19 mouse cellular contexts compared by ENCODE assay signal in the genomic region with DNA sequence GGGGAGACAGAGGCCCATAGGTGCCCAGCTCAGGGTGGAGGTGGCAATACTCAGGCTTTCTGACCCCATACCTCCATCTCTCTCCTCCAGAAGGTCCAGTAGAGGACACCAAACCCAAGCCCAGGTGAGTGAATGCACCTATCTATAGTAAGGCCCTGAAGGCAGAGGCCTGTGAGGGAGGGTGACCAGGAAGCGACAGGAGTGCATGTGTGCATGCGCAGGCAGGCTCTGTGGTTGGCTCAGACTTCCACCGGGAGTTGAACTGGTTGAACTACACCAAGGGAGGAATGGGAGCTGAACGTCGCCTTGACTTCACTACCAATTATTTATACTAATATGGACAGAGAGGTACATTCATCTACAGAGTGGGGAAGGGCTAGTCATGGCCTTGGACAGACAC. TPM values are rescaled to one million over a fixed set of nuclear protein-coding genes. Genes with fewer than 3 reads are reported as not detected.
DNase-seq lines count a peak whose midpoint lies in the region; ATAC-seq and TF ChIP-seq lines count a peak whose summit lies in the region.
"Had no signal": no experiment of that assay in that cellular context is flagged by ENCODE, and none has a peak within 500 bp of the region (broad histone marks: within the 10 kb centered on the region; RNA-seq: fewer than 3 reads in every experiment).

No protein-coding gene starts in this region.

- 78% methylated on average over 5 of the region's 5 CpGs for whole genome bisulfite sequencing in heart, embryonic 12.5 days
- 74% methylated on average over 5 of the region's 5 CpGs for WGBS in heart, embryonic 16.5 days
- 60% methylated on average over 5 of the region's 5 CpGs for WGBS in stomach, postnatal 0 days

- no peak overlapping the region for H3K9ac ChIP-seq in heart, embryonic 12.5 days
- no peak overlapping the region; the same call in 1 of the 2 replicates for H3K9ac ChIP-seq in heart, embryonic 16.5 days (ENCODE audit: low read length)
- no peak overlapping the region for H3K9ac ChIP-seq in stomach, postnatal 0 days (ENCODE audit: low read length)
- H3K9ac ChIP-seq: embryonic facial prominence, embryonic 15.5 days; hindbrain, embryonic 14.5 days had no signal

- H3K4me2 ChIP-seq in heart, embryonic 12.5 days, result no peak overlapping the region
- 0 out of 2 replicates have a peak overlapping the region, but pooled peaks have one; percentile 8 for H3K4me2 ChIP-seq in heart, embryonic 16.5 days (ENCODE audit: low read depth, low read length)
- H3K4me2 ChIP-seq in stomach, postnatal 0 days (replicated peaks; ENCODE audit: low read depth), result no peak overlapping the region
- H3K4me2 ChIP-seq: embryonic facial prominence, embryonic 15.5 days; hindbrain, embryonic 14.5 days had no signal

- ATAC-seq in heart, embryonic 12.5 days (ENCODE audit: insufficient number of reproducible peaks, low FRiP score), result no peak
- ATAC-seq in megakaryocyte, adult 5-6 weeks (ENCODE audit: poor library complexity, severe bottlenecking), result no peak
- no peak for ATAC-seq in heart, embryonic 16.5 days (replicated peaks; ENCODE audit: extremely low read depth, insufficient read depth, low FRiP score)
- ATAC-seq in stomach, postnatal 0 days (ENCODE audit: low FRiP score, low TSS enrichment), result 0 out of 2 replicates have a peak, but pooled peaks have one; percentile 1
- ATAC-seq: CD4-positive, CD25-positive, alpha-beta regulatory T cell, adult 4 months; forebrain, embryonic 14.5 days had no signal

- DNase-seq in heart, adult 8-10 months (ENCODE audit: low spot score), result no peak
- no peak for DNase-seq in stomach, postnatal 0 days (ENCODE audit: low spot score)
- DNase-seq in kidney, postnatal 10 days, result no peak
- DNase-seq: cerebellum, adult 11 months; gastrocnemius, postnatal 36 days had no signal

- no peaks in the 10 kb centered on the region for H3K9me3 ChIP-seq in heart, embryonic 12.5 days (replicated peaks)
- no peaks in the 10 kb centered on the region for H3K9me3 ChIP-seq in megakaryocyte, embryonic 14.5 days
- no peaks in the 10 kb centered on the region for H3K9me3 ChIP-seq in heart, embryonic 16.5 days (replicated peaks; ENCODE audit: control insufficient read depth, low read length)
- no peaks in the 10 kb centered on the region for H3K9me3 ChIP-seq in stomach, postnatal 0 days (ENCODE audit: control insufficient read depth, low read length)
- H3K9me3 ChIP-seq: embryonic facial prominence, embryonic 15.5 days; forebrain, embryonic 10.5 days; G1E; hindbrain, embryonic 10.5 days had no signal

- H3K4me3 ChIP-seq in heart, embryonic 12.5 days, result no peak overlapping the region
- peak overlapping the region; percentile 29 for H3K4me3 ChIP-seq in megakaryocyte, embryonic 14.5 days (replicated peaks)
- H3K4me3 ChIP-seq in heart, embryonic 16.5 days (ENCODE audit: low read length), result no peak overlapping the region
- no peak overlapping the region for H3K4me3 ChIP-seq in stomach, postnatal 0 days (ENCODE audit: low read depth, low read length)
- H3K4me3 ChIP-seq: embryonic facial prominence, embryonic 15.5 days; erythroblast, embryonic 14.5 days; forebrain, embryonic 10.5 days; hindbrain, embryonic 10.5 days had no signal

- peak overlapping the region; percentile 27; the same call in 1 of the 2 replicates for H3K27ac ChIP-seq in heart, embryonic 12.5 days (ENCODE audit: poor library complexity, severe bottlenecking)
- H3K27ac ChIP-seq in heart, embryonic 16.5 days (ENCODE audit: low read length), result peak overlapping the region; percentile 55; the same call in 1 of the 2 replicates
- H3K27ac ChIP-seq in stomach, postnatal 0 days (replicated peaks), result no peak overlapping the region
- H3K27ac ChIP-seq: embryonic facial prominence, embryonic 15.5 days; forebrain, embryonic 10.5 days; hindbrain, embryonic 10.5 days; hindbrain, embryonic 14.5 days had no signal

- H3K27me3 ChIP-seq in heart, embryonic 12.5 days (replicated peaks), result no peaks in the 10 kb centered on the region
- H3K27me3 ChIP-seq in megakaryocyte, embryonic 14.5 days (replicated peaks), result peaks cover 60% of the 10 kb centered on the region
- no peaks in the 10 kb centered on the region for H3K27me3 ChIP-seq in heart, embryonic 16.5 days (ENCODE audit: control insufficient read depth, insufficient read depth, low read length)
- H3K27me3 ChIP-seq in stomach, postnatal 0 days (ENCODE audit: control insufficient read depth, insufficient read depth, low read length), result no peaks in the 10 kb centered on the region
- H3K27me3 ChIP-seq: embryonic facial prominence, embryonic 15.5 days had no signal

- no peak for TF ChIP-seq CTCF in stomach, postnatal 0 days (IDR thresholded peaks at IDR 0.05; ENCODE audit: low read depth)

- H3K36me3 ChIP-seq in heart, embryonic 12.5 days, result peaks cover 96% of the 10 kb centered on the region
- no peaks in the 10 kb centered on the region for H3K36me3 ChIP-seq in megakaryocyte, embryonic 14.5 days (replicated peaks; ENCODE audit: low read length)
- peaks cover 49% of the 10 kb centered on the region for H3K36me3 ChIP-seq in heart, embryonic 16.5 days (ENCODE audit: control insufficient read depth, insufficient read depth)
- H3K36me3 ChIP-seq in stomach, postnatal 0 days (ENCODE audit: control insufficient read depth, insufficient read depth, low read length), result no peaks in the 10 kb centered on the region
- H3K36me3 ChIP-seq: embryonic facial prominence, embryonic 15.5 days; forebrain, embryonic 10.5 days; G1E; hindbrain, embryonic 10.5 days had no signal

- peaks cover 96% of the 10 kb centered on the region for H3K4me1 ChIP-seq in heart, embryonic 12.5 days (replicated peaks)
- H3K4me1 ChIP-seq in megakaryocyte, embryonic 14.5 days, result peaks cover 64% of the 10 kb centered on the region
- peaks cover 74% of the 10 kb centered on the region for H3K4me1 ChIP-seq in heart, embryonic 16.5 days (ENCODE audit: control insufficient read depth, insufficient read depth, low read length)
- 0 out of 2 replicates have a peak, but pooled peaks cover 4% of the 10 kb centered on the region for H3K4me1 ChIP-seq in stomach, postnatal 0 days (replicated peaks; ENCODE audit: control insufficient read depth, insufficient read depth)

- no peak for TF ChIP-seq EP300 in stomach, postnatal 0 days (optimal IDR thresholded peaks at IDR 0.05)

RNA-seq across cellular contexts. Expression of gene Tnnt2, which starts 10.5 kb away (rescaled TPM):
- 5,319 and 5,490 TPM in 2 replicates for polyA plus RNA-seq in heart, embryonic 12.5 days (2016; fragmentation: Nextera tagmentation; extraction: Ambion mirVana)
- total RNA-seq in heart, adult 8-10 months (2022), result over 10,000 TPM in 2 of 4 experiments, 1,000 to 10,000 TPM in 2; 8,821 to 11,650 (median 10,060) TPM
- polyA plus RNA-seq in megakaryocyte, embryonic 14.5 days (2012; ENCODE audit: insufficient read depth, low replicate concordance), result 0.59 TPM in 1 of 2 replicates, not detected in the other
- total RNA-seq in megakaryocyte, adult 5-6 weeks (2015), result not detected in 2 replicates
- total RNA-seq in megakaryocyte, adult 5-6 weeks (2017), result not detected in 2 replicates
- 9,605 and 10,628 TPM in 2 replicates for polyA plus RNA-seq in heart, embryonic 16.5 days (2015; fragmentation: Nextera tagmentation; extraction: Ambion mirVana)
- 36.4 and 39.9 TPM in 2 replicates for polyA plus RNA-seq in stomach, postnatal 0 days (2015; fragmentation: Nextera tagmentation; extraction: Ambion mirVana)
- total RNA-seq: common myeloid progenitor, adult 5-6 weeks had no signal
- polyA plus RNA-seq: erythroblast, embryonic 14.5 days; G1E had no signal

RNA-seq across cellular contexts. Expression of gene Lad1, which starts 28.2 kb away (rescaled TPM):
- polyA plus RNA-seq in heart, embryonic 12.5 days (2016; fragmentation: Nextera tagmentation; extraction: Ambion mirVana), result 3.0 and 3.3 TPM in 2 replicates
- 1 to 10 TPM; 5.0 to 8.6 (median 5.5) TPM for total RNA-seq in heart, adult 8-10 months (2022)
- polyA plus RNA-seq in megakaryocyte, embryonic 14.5 days (2012; ENCODE audit: insufficient read depth, low replicate concordance), result 0.07 TPM in 1 of 2 replicates, not detected in the other
- total RNA-seq in megakaryocyte, adult 5-6 weeks (2015), result not detected in 2 replicates
- not detected in 2 replicates for total RNA-seq in megakaryocyte, adult 5-6 weeks (2017)
- polyA plus RNA-seq in heart, embryonic 16.5 days (2015; fragmentation: Nextera tagmentation; extraction: Ambion mirVana), result 5.9 TPM in 2 replicates
- polyA plus RNA-seq in stomach, postnatal 0 days (2015; fragmentation: Nextera tagmentation; extraction: Ambion mirVana), result 128 and 140 TPM in 2 replicates
- total RNA-seq: common myeloid progenitor, adult 5-6 weeks; gastrocnemius, adult 8-10 months; gastrocnemius, postnatal 36 days had no signal
- polyA plus RNA-seq: erythroblast, embryonic 14.5 days; G1E had no signal

Comparison
In these comparisons a context has a peak if more than half of its experiments do, and no peak if none do; other contexts are left out.
1. RNA of gene Tnnt2, which starts 10.5 kb away (polyA plus RNA-seq): 9,605 to 10,628 TPM in heart, embryonic 16.5 days and 5,319 to 5,490 TPM in heart, embryonic 12.5 days; 36.4 to 39.9 TPM in stomach, postnatal 0 days and 0.59 TPM in megakaryocyte, embryonic 14.5 days; every median in the first group is over 100 times any median in the second.
2. RNA of gene Lad1, which starts 28.2 kb away (polyA plus RNA-seq): 128 to 140 TPM in stomach, postnatal 0 days; 5.9 TPM in heart, embryonic 16.5 days, 3.0 to 3.3 TPM in heart, embryonic 12.5 days and 0.07 TPM in megakaryocyte, embryonic 14.5 days; every median in the first group is over 10 times any median in the second.